Mouse (Mus musculus): ENCODE measurements at regions not wholly inside any gene's neighbourhood (a gene's known extent, or its start where the extent isn't known, plus 50 kb on each side); places are given as distances from the start of the nearest gene placed in this dataset.

DNA sequence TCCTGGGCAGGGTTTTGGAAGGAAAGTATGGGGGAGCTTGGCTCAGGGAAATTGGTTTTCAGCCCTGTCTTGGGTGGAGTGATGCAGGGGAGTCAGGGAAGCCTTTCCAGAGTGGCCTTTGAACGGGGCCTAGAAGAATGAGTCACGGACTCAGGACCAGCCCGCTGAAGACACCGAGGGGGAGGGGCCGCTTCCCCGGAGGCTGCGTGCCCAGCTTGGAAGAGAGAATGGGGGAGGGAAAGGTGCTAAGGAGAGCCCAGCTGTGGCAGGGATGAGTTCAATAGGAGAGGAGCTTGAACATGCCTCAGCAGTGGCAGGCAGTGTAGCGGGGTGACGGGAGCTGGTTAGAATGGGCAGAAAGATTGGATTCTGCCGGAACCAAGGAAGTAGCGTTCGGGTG lies 337.8 kb downstream of the Zfp706 start:
- DNase-seq (ENCODE audit: low spot score in 2 of 2): no peak

DNA sequence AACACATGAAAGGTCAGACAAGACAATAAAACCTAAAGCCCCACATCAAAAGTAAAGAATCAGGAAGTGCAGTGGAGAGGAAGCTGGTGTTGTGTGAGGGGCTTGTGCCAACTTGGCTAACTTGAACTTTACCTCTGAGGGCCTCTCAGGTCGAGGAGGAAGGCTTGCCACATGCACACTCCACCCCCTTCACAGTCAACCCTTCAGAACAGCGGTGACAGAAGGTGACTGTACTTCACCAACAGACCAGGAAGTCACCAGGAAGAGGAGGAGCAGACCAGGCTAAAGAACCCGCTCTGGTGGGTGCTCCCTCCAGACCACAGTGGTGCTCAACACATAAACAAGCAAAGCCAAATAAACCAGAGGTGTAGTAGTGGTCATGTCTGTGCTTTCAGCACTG lies 341.0 kb downstream of the Zfp706 start:
- no peak for DNase-seq (ENCODE audit: low spot score in 2 of 2)

DNA sequence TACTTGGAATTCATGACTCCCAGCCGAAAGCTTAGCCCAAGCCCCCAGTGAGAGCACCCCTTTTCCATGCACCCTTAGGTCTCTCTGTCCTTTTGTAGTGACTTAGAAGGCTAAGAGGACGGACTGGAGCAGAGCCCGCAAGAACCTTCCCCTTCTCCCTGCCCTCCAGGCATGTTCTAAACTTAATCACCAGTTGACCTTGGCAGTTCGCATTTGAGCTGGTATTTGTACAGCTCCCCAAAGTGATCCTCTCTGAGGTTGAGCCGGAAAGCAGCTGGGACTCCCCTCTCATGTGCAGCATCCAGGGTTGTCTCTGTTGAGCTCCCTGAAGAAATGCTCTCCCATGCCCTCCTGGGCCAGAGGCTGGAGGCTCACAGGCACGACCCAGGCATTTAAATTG lies 343.2 kb downstream of the Zfp706 start:
- no peak for DNase-seq (ENCODE audit: low spot score in 2 of 2)

DNA sequence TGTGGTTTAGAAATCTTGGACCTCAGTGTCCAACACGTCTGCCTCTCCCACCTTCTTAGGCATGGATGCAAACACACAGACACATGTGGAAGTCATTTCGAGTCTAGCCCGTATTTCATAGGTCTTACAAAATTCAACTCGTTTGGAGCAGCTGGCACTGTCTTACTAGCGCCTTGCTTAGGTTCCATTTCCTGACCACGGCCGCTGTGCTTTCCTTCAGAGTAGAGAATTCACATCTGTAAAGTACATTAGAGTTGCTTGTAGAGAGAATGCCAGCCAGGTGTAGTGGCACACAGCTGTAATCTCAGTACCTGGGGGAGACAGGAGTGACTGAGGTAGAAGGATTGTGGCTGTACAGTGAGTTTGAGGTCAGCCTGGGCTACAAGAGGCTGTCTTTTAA lies 346.6 kb downstream of the Zfp706 start:
- no peak for DNase-seq (ENCODE audit: low spot score in 2 of 2)

Measured in cerebellum, postnatal 4 days (tissue).